In genomic region chr1:171204249-171204644, GRCm38 (mm10) we compare ENCODE assay signal across 24 mouse cellular contexts. TPM values are rescaled to one million over a fixed set of nuclear protein-coding genes. Genes with fewer than 3 reads are reported as not detected.
DNase-seq lines count a peak whose midpoint lies in the region; ATAC-seq and TF ChIP-seq lines count a peak whose summit lies in the region.
"Had no signal": no experiment of that assay in that cellular context is flagged by ENCODE, and none has a peak within 500 bp of the region (broad histone marks: within the 10 kb centered on the region; RNA-seq: fewer than 3 reads in every experiment).

No protein-coding gene starts in this region.

- no peaks in the 10 kb centered on the region for H3K27me3 ChIP-seq in intestine, postnatal 0 days (replicated peaks; ENCODE audit: control insufficient read depth, insufficient read depth, low read length)
- no peaks in the 10 kb centered on the region for H3K27me3 ChIP-seq in liver, postnatal 0 days (ENCODE audit: insufficient read depth, low read length)
- no peaks in the 10 kb centered on the region for H3K27me3 ChIP-seq in forebrain, postnatal 0 days (ENCODE audit: insufficient read depth, low read length)
- H3K27me3 ChIP-seq: heart, embryonic 12.5 days; kidney, embryonic 15.5 days; midbrain, embryonic 13.5 days had no signal

- no peak overlapping the region for H3K27ac ChIP-seq in intestine, postnatal 0 days (ENCODE audit: low read depth, low read length)
- H3K27ac ChIP-seq in liver, postnatal 0 days (ENCODE audit: low read depth), result peak overlapping the region; percentile 91
- no peak overlapping the region for H3K27ac ChIP-seq in forebrain, postnatal 0 days (ENCODE audit: low read depth, low read length)
- H3K27ac ChIP-seq: embryonic facial prominence, embryonic 12.5 days; hindbrain, postnatal 0 days; kidney, embryonic 15.5 days; layer of hippocampus, adult 2 months; limb, embryonic 10.5 days; midbrain, embryonic 13.5 days had no signal

- H3K4me2 ChIP-seq in intestine, postnatal 0 days (replicated peaks; ENCODE audit: low read depth), result peak overlapping the region; percentile 37
- 0 out of 2 replicates have a peak overlapping the region, but pooled peaks have one; percentile 30 for H3K4me2 ChIP-seq in liver, postnatal 0 days (ENCODE audit: low read depth, low read length)
- no peak overlapping the region for H3K4me2 ChIP-seq in forebrain, postnatal 0 days (ENCODE audit: low read depth)
- H3K4me2 ChIP-seq: embryonic facial prominence, embryonic 12.5 days; heart, embryonic 12.5 days; kidney, embryonic 15.5 days; midbrain, embryonic 13.5 days had no signal

- no peaks in the 10 kb centered on the region for H3K9me3 ChIP-seq in intestine, postnatal 0 days (ENCODE audit: control insufficient read depth)
- H3K9me3 ChIP-seq in liver, postnatal 0 days (ENCODE audit: low read length), result no peaks in the 10 kb centered on the region
- H3K9me3 ChIP-seq in forebrain, postnatal 0 days (ENCODE audit: low read length), result no peaks in the 10 kb centered on the region
- H3K9me3 ChIP-seq: embryonic facial prominence, embryonic 12.5 days; heart, embryonic 12.5 days; kidney, embryonic 15.5 days; limb, embryonic 10.5 days; midbrain, embryonic 13.5 days had no signal

- peak; percentile 27 for DNase-seq in kidney, adult 11 months
- no peak for DNase-seq in kidney, postnatal 4 days
- peak; percentile 69 for DNase-seq in ZHBTc4 (ENCODE audit: low read depth, low spot score)
- DNase-seq in liver, postnatal 0 days, result peak; percentile 42
- DNase-seq in forebrain, postnatal 0 days, result no peak
- no peak for DNase-seq in urinary bladder, postnatal 4 days (ENCODE audit: low spot score in 2 of 2)
- DNase-seq: adrenal gland, postnatal 10 days; cerebellum, adult 2 months; cerebellum, postnatal 25 days; heart, postnatal 14 days; lung, postnatal 10 days; thymus, adult 2 months had no signal

- WGBS in intestine, postnatal 0 days, result 42% methylated on average over 7 of the region's 7 CpGs
- 51% methylated on average over 7 of the region's 7 CpGs for WGBS in liver, postnatal 0 days (ENCODE audit: insufficient replicate concordance)
- 66% methylated on average over 7 of the region's 7 CpGs for WGBS in forebrain, postnatal 0 days

- H3K9ac ChIP-seq in intestine, postnatal 0 days (ENCODE audit: low read depth, low read length), result no peak overlapping the region
- no peak overlapping the region for H3K9ac ChIP-seq in liver, postnatal 0 days (replicated peaks)
- no peak overlapping the region for H3K9ac ChIP-seq in forebrain, postnatal 0 days
- H3K9ac ChIP-seq: embryonic facial prominence, embryonic 12.5 days; heart, embryonic 12.5 days; kidney, embryonic 15.5 days; midbrain, embryonic 13.5 days had no signal

- peak; percentile 71 for TF ChIP-seq EP300 in liver, postnatal 0 days (IDR thresholded peaks at IDR 0.05; ENCODE audit: low read depth)

- no peaks in the 10 kb centered on the region for H3K36me3 ChIP-seq in intestine, postnatal 0 days (ENCODE audit: control insufficient read depth, insufficient read depth)
- no peaks in the 10 kb centered on the region for H3K36me3 ChIP-seq in liver, postnatal 0 days (replicated peaks; ENCODE audit: insufficient read depth, low read length)
- H3K36me3 ChIP-seq in forebrain, postnatal 0 days (ENCODE audit: insufficient read depth), result no peaks in the 10 kb centered on the region
- H3K36me3 ChIP-seq: embryonic facial prominence, embryonic 12.5 days; heart, embryonic 12.5 days; kidney, embryonic 15.5 days; limb, embryonic 10.5 days; midbrain, embryonic 13.5 days had no signal

- peak; percentile 74 for ATAC-seq in intestine, postnatal 0 days
- peak; percentile 98 for ATAC-seq in liver, postnatal 0 days
- ATAC-seq in forebrain, postnatal 0 days, result no peak
- ATAC-seq: hindbrain, postnatal 0 days; midbrain, embryonic 13.5 days had no signal

- H3K4me3 ChIP-seq in intestine, postnatal 0 days (ENCODE audit: low read depth, low read length), result no peak overlapping the region
- no peak overlapping the region for H3K4me3 ChIP-seq in liver, postnatal 0 days (ENCODE audit: low read depth, low read length)
- no peak overlapping the region for H3K4me3 ChIP-seq in forebrain, postnatal 0 days (ENCODE audit: low read depth, low read length)
- H3K4me3 ChIP-seq: embryonic facial prominence, embryonic 12.5 days; heart, embryonic 12.5 days; kidney, embryonic 15.5 days; layer of hippocampus, adult 2 months; limb, embryonic 10.5 days; midbrain, embryonic 13.5 days had no signal

- no peak for TF ChIP-seq CTCF in intestine, postnatal 0 days (IDR thresholded peaks at IDR 0.05; ENCODE audit: low read depth)
- no peak for TF ChIP-seq CTCF in liver, postnatal 0 days (IDR thresholded peaks at IDR 0.05; ENCODE audit: low read depth)
- TF ChIP-seq CTCF in forebrain, postnatal 0 days (IDR thresholded peaks at IDR 0.05; ENCODE audit: low read depth), result no peak

- 0 out of 2 replicates have a peak, but pooled peaks cover 3% of the 10 kb centered on the region for H3K4me1 ChIP-seq in intestine, postnatal 0 days (replicated peaks; ENCODE audit: control insufficient read depth, insufficient read depth, low read length)
- H3K4me1 ChIP-seq in liver, postnatal 0 days (ENCODE audit: insufficient read depth), result no peaks in the 10 kb centered on the region
- no peaks in the 10 kb centered on the region for H3K4me1 ChIP-seq in forebrain, postnatal 0 days (ENCODE audit: insufficient read depth)
- H3K4me1 ChIP-seq: embryonic facial prominence, embryonic 12.5 days; kidney, embryonic 15.5 days had no signal

RNA-seq across cellular contexts. Expression of gene Pcp4l1, which starts 8.2 kb away (rescaled TPM):
- polyA plus RNA-seq in intestine, postnatal 0 days (2015; fragmentation: Nextera tagmentation; extraction: Ambion mirVana), result 29.1 and 29.9 TPM in 2 replicates
- polyA plus RNA-seq in liver, postnatal 0 days (2015; fragmentation: Nextera tagmentation; extraction: Ambion mirVana), result 6.7 and 8.2 TPM in 2 replicates
- total RNA-seq in forebrain, postnatal 0 days (2014; rRNA removed), result 12.3 and 16.2 TPM in 2 replicates
- 31.4 and 33.4 TPM in 2 replicates for polyA plus RNA-seq in forebrain, postnatal 0 days (2015; fragmentation: Nextera tagmentation; extraction: Ambion mirVana)

RNA-seq across cellular contexts. Expression of gene Nr1i3, which starts 9.5 kb away (rescaled TPM):
- polyA plus RNA-seq in intestine, postnatal 0 days (2015; fragmentation: Nextera tagmentation; extraction: Ambion mirVana), result 30.9 and 38.9 TPM in 2 replicates
- 49.6 and 53.1 TPM in 2 replicates for polyA plus RNA-seq in liver, postnatal 0 days (2015; fragmentation: Nextera tagmentation; extraction: Ambion mirVana)
- total RNA-seq in forebrain, postnatal 0 days (2014; rRNA removed), result not detected in 2 replicates
- 0.16 and 0.19 TPM in 2 replicates for polyA plus RNA-seq in forebrain, postnatal 0 days (2015; fragmentation: Nextera tagmentation; extraction: Ambion mirVana)
- total RNA-seq: gastrocnemius, adult 18-20 months; hindbrain, postnatal 0 days; neutrophil, adult 5-6 weeks had no signal

RNA-seq across cellular contexts. Expression of gene Tomm40l, which starts 18.1 kb away (rescaled TPM):
- 14.7 and 16.5 TPM in 2 replicates for polyA plus RNA-seq in intestine, postnatal 0 days (2015; fragmentation: Nextera tagmentation; extraction: Ambion mirVana)
- polyA plus RNA-seq in liver, postnatal 0 days (2015; fragmentation: Nextera tagmentation; extraction: Ambion mirVana), result 5.7 and 6.6 TPM in 2 replicates
- total RNA-seq in forebrain, postnatal 0 days (2014; rRNA removed), result 46.5 and 62.7 TPM in 2 replicates
- polyA plus RNA-seq in forebrain, postnatal 0 days (2015; fragmentation: Nextera tagmentation; extraction: Ambion mirVana), result 39.8 and 41.7 TPM in 2 replicates

RNA-seq across cellular contexts. Expression of gene Apoa2, which starts 20.6 kb away (rescaled TPM):
- 9.2 and 14.1 TPM in 2 replicates for polyA plus RNA-seq in intestine, postnatal 0 days (2015; fragmentation: Nextera tagmentation; extraction: Ambion mirVana)
- polyA plus RNA-seq in liver, postnatal 0 days (2015; fragmentation: Nextera tagmentation; extraction: Ambion mirVana), result 20,306 and 20,852 TPM in 2 replicates
- 0.92 and 2.0 TPM in 2 replicates for total RNA-seq in forebrain, postnatal 0 days (2014; rRNA removed)
- polyA plus RNA-seq in forebrain, postnatal 0 days (2015; fragmentation: Nextera tagmentation; extraction: Ambion mirVana), result 2.7 and 4.0 TPM in 2 replicates
- total RNA-seq: hindbrain, postnatal 0 days; megakaryocyte, adult 5-6 weeks; monocyte, adult 5-6 weeks; neutrophil, adult 5-6 weeks had no signal

RNA-seq across cellular contexts. Expression of gene Fcer1g, which starts 29.9 kb away (rescaled TPM):
- 47.7 and 54.0 TPM in 2 replicates for polyA plus RNA-seq in intestine, postnatal 0 days (2015; fragmentation: Nextera tagmentation; extraction: Ambion mirVana)
- 171 and 176 TPM in 2 replicates for polyA plus RNA-seq in liver, postnatal 0 days (2015; fragmentation: Nextera tagmentation; extraction: Ambion mirVana)
- 7.6 and 11.2 TPM in 2 replicates for total RNA-seq in forebrain, postnatal 0 days (2014; rRNA removed)
- 33.2 and 37.9 TPM in 2 replicates for polyA plus RNA-seq in forebrain, postnatal 0 days (2015; fragmentation: Nextera tagmentation; extraction: Ambion mirVana)

Comparison
In these comparisons a context has a peak if more than half of its experiments do, and no peak if none do; other contexts are left out.
1. DNase-seq: peak in kidney, adult 11 months (single experiment), ZHBTc4 (single experiment) and liver, postnatal 0 days (single experiment); none in kidney, postnatal 4 days (0 of 2), forebrain, postnatal 0 days (single experiment) and urinary bladder, postnatal 4 days (0 of 2).
2. RNA of gene Nr1i3, which starts 9.5 kb away (polyA plus RNA-seq): 49.6 to 53.1 TPM in liver, postnatal 0 days and 30.9 to 38.9 TPM in intestine, postnatal 0 days; 0.16 to 0.19 TPM in forebrain, postnatal 0 days; every median in the first group is over 10 times any median in the second.